ENCODE assay signal across 9 mouse cellular contexts in the genomic region with DNA sequence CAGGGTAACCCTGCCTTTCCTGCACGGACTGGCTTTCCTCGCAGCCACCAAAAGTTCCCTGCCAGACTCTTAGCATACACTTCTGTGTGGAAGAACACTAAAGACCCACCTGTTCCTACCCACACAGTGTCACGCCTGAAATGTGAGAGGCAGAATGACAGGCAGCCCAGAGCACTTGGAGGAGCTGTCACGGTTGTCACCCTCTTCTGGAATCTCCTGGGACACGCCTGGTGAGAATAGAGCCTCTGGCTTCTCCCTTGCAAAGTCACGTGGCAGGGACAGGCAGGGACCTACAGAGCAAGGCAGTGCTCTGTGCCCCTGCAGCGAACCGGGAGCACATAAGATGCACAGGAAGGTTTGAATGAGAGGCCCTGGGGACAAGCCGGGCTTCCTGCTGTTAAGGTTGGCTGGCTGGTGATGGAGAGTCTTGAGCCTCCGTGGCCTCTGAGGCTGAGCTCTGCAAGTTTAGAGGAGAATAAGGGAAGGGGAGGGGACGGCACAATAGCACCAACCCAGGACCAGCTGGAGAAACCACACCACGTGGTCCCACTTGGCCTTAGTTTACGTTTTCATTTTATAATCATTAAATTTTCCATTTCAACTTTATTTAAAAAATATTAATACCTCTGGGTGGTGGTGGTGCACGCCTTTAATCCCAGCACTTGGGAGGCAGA. TPM values are rescaled to one million over a fixed set of nuclear protein-coding genes. Genes with fewer than 3 reads are reported as not detected.
A peak's percentile ranks its signal among the peaks of the same experiment; 100 is the strongest.
DNase-seq lines count a peak whose midpoint lies in the region; ATAC-seq lines count a peak whose summit lies in the region.
"Had no signal": no experiment of that assay in that cellular context is flagged by ENCODE, and none has a peak within 500 bp of the region (broad histone marks: within the 10 kb centered on the region; RNA-seq: fewer than 3 reads in every experiment).

No protein-coding gene starts in this region.

- peaks cover 11% of the 10 kb centered on the region; the same call in 1 of the 2 replicates for H3K36me3 ChIP-seq in heart, embryonic 12.5 days
- peaks cover 18% of the 10 kb centered on the region for H3K36me3 ChIP-seq in limb, embryonic 13.5 days

- ATAC-seq in heart, embryonic 12.5 days (ENCODE audit: insufficient number of reproducible peaks, low FRiP score): no peak
- peak; percentile 49; the same call in 1 of the 2 replicates for ATAC-seq in limb, embryonic 13.5 days (ENCODE audit: low FRiP score, low read depth)
- ATAC-seq in cerebellum, adult (ENCODE audit: insufficient number of reproducible peaks, low FRiP score, low TSS enrichment): no peak

- peaks cover 17% of the 10 kb centered on the region for H3K4me1 ChIP-seq in heart, embryonic 12.5 days (replicated peaks)
- H3K4me1 ChIP-seq in limb, embryonic 13.5 days: peaks cover 17% of the 10 kb centered on the region; the same call in 1 of the 2 replicates

- peak overlapping the region; percentile 36; the same call in 1 of the 2 replicates for H3K4me2 ChIP-seq in heart, embryonic 12.5 days
- H3K4me2 ChIP-seq in limb, embryonic 13.5 days (replicated peaks): no peak overlapping the region

- no peak for DNase-seq in heart, adult 9 months (ENCODE audit: low spot score in 2 of 2)
- DNase-seq in right cerebral cortex, adult 18-20 months: peak; percentile 34
- DNase-seq in right cerebral cortex, adult 2 months (ENCODE audit: low spot score in 2 of 2): no peak
- peak; percentile 29 for DNase-seq in retina, embryonic 14.5 days (ENCODE audit: low spot score)
- DNase-seq in gastrocnemius, adult 18-20 months (ENCODE audit: low spot score): no peak
- DNase-seq: cerebellum, adult 18-20 months had no signal

- no peaks in the 10 kb centered on the region for H3K9me3 ChIP-seq in heart, embryonic 12.5 days (replicated peaks)
- no peaks in the 10 kb centered on the region for H3K9me3 ChIP-seq in limb, embryonic 13.5 days

- H3K27ac ChIP-seq in heart, embryonic 12.5 days (ENCODE audit: poor library complexity, severe bottlenecking): no peak overlapping the region
- H3K27ac ChIP-seq in limb, embryonic 13.5 days: no peak overlapping the region

- WGBS in heart, embryonic 12.5 days: 19% methylated on average over 14 of the region's 14 CpGs
- WGBS in limb, embryonic 13.5 days: 26% methylated on average over 14 of the region's 14 CpGs

- no peak overlapping the region for H3K4me3 ChIP-seq in heart, embryonic 12.5 days
- H3K4me3 ChIP-seq in limb, embryonic 13.5 days: no peak overlapping the region

- no peak overlapping the region for H3K9ac ChIP-seq in heart, embryonic 12.5 days
- H3K9ac ChIP-seq in limb, embryonic 13.5 days: no peak overlapping the region

- H3K27me3 ChIP-seq in heart, embryonic 12.5 days (replicated peaks): no peaks in the 10 kb centered on the region
- no peaks in the 10 kb centered on the region for H3K27me3 ChIP-seq in limb, embryonic 13.5 days

RNA-seq across cellular contexts. Expression of gene Pomc, which starts 36.9 kb away (rescaled TPM):
- 2.1 and 2.2 TPM in 2 replicates for polyA plus RNA-seq in heart, embryonic 12.5 days (2016; fragmentation: Nextera tagmentation; extraction: Ambion mirVana)
- polyA plus RNA-seq in limb, embryonic 13.5 days (2015; fragmentation: Nextera tagmentation; extraction: Ambion mirVana): 3.2 and 4.5 TPM in 2 replicates
- total RNA-seq in gastrocnemius, adult 18-20 months (2021): not detected

Comparison
In these comparisons a context has a peak if more than half of its experiments do, and no peak if none do; other contexts are left out.
1. DNase-seq: peak in right cerebral cortex, adult 18-20 months (single experiment) and retina, embryonic 14.5 days (single experiment); none in heart, adult 9 months (0 of 2), right cerebral cortex, adult 2 months (0 of 2) and gastrocnemius, adult 18-20 months (single experiment).